Mouse (Mus musculus) forebrain, embryonic 16.5 days (tissue): ENCODE measurements around the gene Lrrfip1. TPM values are rescaled to one million over a fixed set of nuclear protein-coding genes. Genes with fewer than 3 reads are reported as not detected.

Source experiments
- ATAC-seq: fragments of 200-750 bp; cut with Nextera tagmentation; 2 replicates; pipeline ENCODE4 v1.8.0; 2017; ENCODE audit warnings: mild to moderate bottlenecking, moderate library complexity
- H3K27ac ChIP-seq: fragments of 300-500 bp; sonication (generic); 2 replicates; pipeline ENCODE4 v1.5.1; 2014; ENCODE audit warnings: low read length, control low read depth
- H3K27me3 ChIP-seq: fragments of 300-500 bp; sonication (generic); replicated peaks from 2 replicates; pipeline ENCODE4 v1.6.1; 2014; ENCODE audit warnings: low read length; ENCODE audit not compliant: control insufficient read depth, insufficient read depth
- H3K36me3 ChIP-seq: fragments of 300-500 bp; sonication (generic); 2 replicates; pipeline ENCODE4 v1.6.1; 2014; ENCODE audit not compliant: control insufficient read depth, insufficient read depth
- H3K4me1 ChIP-seq: fragments of 300-500 bp; sonication (generic); replicated peaks from 2 replicates; pipeline ENCODE4 v1.6.1; 2014; ENCODE audit warnings: low read length; ENCODE audit not compliant: control insufficient read depth, insufficient read depth
- H3K4me2 ChIP-seq: fragments of 300-500 bp; sonication (generic); 2 replicates; pipeline ENCODE4 v1.6.1; 2014; ENCODE audit warnings: mild to moderate bottlenecking, low read length, control low read depth
- H3K4me3 ChIP-seq: fragments of 300-500 bp; sonication (generic); replicated peaks from 2 replicates; pipeline ENCODE4 v1.5.1; 2014; ENCODE audit warnings: mild to moderate bottlenecking, low read length, control low read depth
- H3K9ac ChIP-seq: fragments of 300-500 bp; sonication (generic); replicated peaks from 2 replicates; pipeline ENCODE4 v1.6.1; 2014; ENCODE audit warnings: low read depth, low read length, control low read depth
- H3K9me3 ChIP-seq: fragments of 300-500 bp; sonication (generic); 2 replicates; pipeline ENCODE4 v1.6.1; 2016; ENCODE audit warnings: low read length; ENCODE audit not compliant: control insufficient read depth
- WGBS: fragments of 180-500 bp; shearing (Covaris S2); extraction: QIAGEN DNeasy Blood & Tissue Kit; methylation state at CpG from one replicate; pipeline ENCODE4 v1.1.7; 2014; 5-methylcytosine and 5-hydroxymethylcytosine counted together
- polyA plus RNA-seq: library from polyadenylated mRNA; unstranded; fragments of >200 nt; fragmentation: Nextera tagmentation; extraction: Ambion mirVana; gene quantifications from 2 replicates; pipeline ENCODE4 v1.2.1, GENCODE M21; 2015

Lrrfip1 gene
- polyA plus RNA-seq, 1 experiment from 2014 or later = 48.5 TPM

DNA sequence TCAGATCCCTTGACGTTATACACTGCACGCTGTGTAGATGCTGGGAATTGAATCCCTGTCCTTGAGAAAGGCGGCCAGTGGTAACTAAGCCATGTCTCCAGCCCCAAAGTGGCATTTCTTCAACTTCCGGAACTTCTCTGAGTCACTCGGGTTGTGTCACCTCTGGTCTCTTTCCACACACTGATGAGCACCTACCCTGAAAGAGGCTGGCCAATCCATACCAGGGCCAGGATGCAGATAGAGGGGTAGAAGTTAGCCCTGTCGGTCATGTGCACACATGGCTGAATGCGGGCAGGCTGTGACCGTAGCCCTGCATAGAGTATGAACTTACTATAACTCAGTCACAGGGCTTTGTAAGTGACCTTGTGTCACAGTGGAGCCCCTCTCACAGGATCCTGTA is 57.9 kb downstream of the Lrrfip1 start:
- peaks cover 13% of the 10 kb centered on the region for H3K4me1 ChIP-seq
- no peak overlapping the region for H3K27ac ChIP-seq
- no peaks in the 10 kb centered on the region for H3K36me3 ChIP-seq
- H3K4me2 ChIP-seq = no peak overlapping the region
- 0 out of 2 replicates have a peak, but pooled peaks cover 4% of the 10 kb centered on the region for H3K27me3 ChIP-seq
- 94% methylated on average over 8 of the region's 8 CpGs for WGBS
- H3K9ac ChIP-seq = no peak overlapping the region
- H3K4me3 ChIP-seq = no peak overlapping the region
- ATAC-seq = no peak
- H3K9me3 ChIP-seq = no peaks in the 10 kb centered on the region

GRCm38 (mm10) chr1:91057311-91058245 is 59.0 kb downstream of the Lrrfip1 start:
- H3K27ac ChIP-seq = no peak overlapping the region
- no peaks in the 10 kb centered on the region for H3K9me3 ChIP-seq
- WGBS = 73% methylated on average over 18 of the region's 18 CpGs
- H3K4me3 ChIP-seq = no peak overlapping the region
- ATAC-seq = no peak
- H3K36me3 ChIP-seq = no peaks in the 10 kb centered on the region
- no peaks in the 10 kb centered on the region for H3K27me3 ChIP-seq
- H3K4me2 ChIP-seq = no peak overlapping the region
- H3K4me1 ChIP-seq = peaks cover 17% of the 10 kb centered on the region
- H3K9ac ChIP-seq = no peak overlapping the region

DNA sequence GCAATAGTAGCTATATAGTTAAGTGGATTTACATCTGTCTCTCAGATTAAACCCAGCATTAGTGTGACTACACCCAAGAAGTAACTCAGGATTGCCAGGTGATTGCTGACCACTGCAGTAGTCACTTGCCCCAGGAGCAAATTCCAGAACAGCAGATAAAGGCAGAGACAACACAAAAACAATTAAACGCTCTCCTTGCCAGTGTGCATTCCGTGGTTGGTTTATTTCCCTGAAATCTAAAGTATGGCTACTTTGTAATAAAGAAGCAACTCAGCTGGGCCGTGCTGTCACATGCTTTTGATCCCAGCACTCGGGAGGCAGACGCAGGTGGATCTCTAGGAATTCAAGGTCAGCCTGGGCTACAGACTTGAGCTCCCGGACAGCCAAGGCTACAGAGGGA is 59.7 kb downstream of the Lrrfip1 start:
- H3K36me3 ChIP-seq = no peaks in the 10 kb centered on the region
- H3K4me2 ChIP-seq = no peak overlapping the region
- 78% methylated on average over 6 of the region's 6 CpGs for WGBS

DNA sequence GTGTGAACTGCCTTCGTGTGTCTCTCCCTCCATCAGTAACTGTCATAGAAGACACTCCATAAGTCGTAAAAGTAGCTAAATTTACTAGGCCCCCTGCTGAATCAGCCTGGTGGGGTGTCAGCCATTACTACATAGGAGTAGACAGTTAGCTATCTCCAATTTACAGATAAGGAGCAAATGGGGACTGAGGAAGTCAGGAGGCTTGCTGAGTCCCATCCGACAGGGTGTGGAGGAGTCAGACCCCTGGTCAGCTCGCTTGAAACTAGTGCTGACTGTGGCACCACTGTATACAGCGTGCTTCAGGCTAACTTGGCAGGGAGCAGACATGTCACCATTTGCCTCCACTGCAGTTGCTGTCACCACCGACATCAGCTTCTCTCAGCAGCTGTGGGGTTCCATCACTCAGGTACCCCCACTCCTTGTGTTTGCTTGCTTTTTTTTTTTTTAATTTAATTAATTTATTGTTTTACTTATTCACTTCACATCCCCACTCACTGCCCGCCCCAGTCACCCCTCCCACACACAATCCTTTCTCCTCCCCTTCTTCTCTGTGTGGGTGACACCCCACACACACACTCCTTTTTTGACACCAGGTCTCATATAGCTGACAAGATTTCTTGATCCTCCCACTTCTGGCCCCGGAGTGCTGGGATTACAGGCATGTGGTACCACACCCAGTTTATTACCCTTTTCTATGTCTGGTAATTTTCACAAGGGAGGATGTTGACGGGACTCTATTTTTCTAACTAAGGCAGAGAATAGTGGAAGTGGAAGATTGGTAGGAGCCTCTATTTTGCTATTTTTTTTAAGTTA is 61.5 kb downstream of the Lrrfip1 start:
- no peak overlapping the region for H3K27ac ChIP-seq
- no peaks in the 10 kb centered on the region for H3K27me3 ChIP-seq
- no peak overlapping the region for H3K9ac ChIP-seq
- H3K9me3 ChIP-seq = no peaks in the 10 kb centered on the region
- no peak overlapping the region for H3K4me2 ChIP-seq
- H3K36me3 ChIP-seq = no peaks in the 10 kb centered on the region
- ATAC-seq = no peak
- WGBS = 80% methylated on average over 9 of the region's 9 CpGs
- peaks cover 10% of the 10 kb centered on the region; the same call in 1 of the 2 replicates for H3K4me1 ChIP-seq
- H3K4me3 ChIP-seq = no peak overlapping the region

More for the DNA sequence above, 59.7 kb downstream of the Lrrfip1 start:
- peaks cover 14% of the 10 kb centered on the region for H3K4me1 ChIP-seq
- no peak overlapping the region for H3K4me3 ChIP-seq
- no peak for ATAC-seq
- H3K9me3 ChIP-seq = no peaks in the 10 kb centered on the region
- no peak overlapping the region for H3K27ac ChIP-seq
- no peak overlapping the region for H3K9ac ChIP-seq
- H3K27me3 ChIP-seq = no peaks in the 10 kb centered on the region

DNA sequence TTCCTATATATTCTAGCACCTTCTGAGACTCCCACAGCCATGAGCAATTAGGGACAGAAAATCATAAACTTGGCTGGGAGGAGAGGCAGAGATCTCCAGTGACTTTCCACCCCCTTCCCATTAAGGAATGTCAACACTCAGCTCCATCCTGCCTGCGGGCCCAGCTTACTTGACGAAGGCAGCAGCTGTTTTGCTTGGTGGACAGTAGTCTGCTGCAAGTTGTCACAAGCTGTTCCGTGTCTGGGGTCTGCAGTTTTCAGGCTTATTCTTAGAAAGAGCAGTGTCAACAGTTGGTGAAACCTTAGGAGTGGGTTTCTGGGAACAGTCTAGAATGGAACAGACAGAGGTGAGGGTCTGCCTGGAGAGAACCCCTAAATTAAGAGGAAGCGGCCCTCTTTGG is 62.6 kb downstream of the Lrrfip1 start:
- H3K4me1 ChIP-seq = peaks cover 10% of the 10 kb centered on the region; the same call in 1 of the 2 replicates
- ATAC-seq = no peak
- H3K27ac ChIP-seq = no peak overlapping the region
- no peak overlapping the region for H3K4me3 ChIP-seq
- no peak overlapping the region for H3K4me2 ChIP-seq
- no peaks in the 10 kb centered on the region for H3K9me3 ChIP-seq
- 86% methylated on average over 4 of the region's 4 CpGs for WGBS
- no peaks in the 10 kb centered on the region for H3K27me3 ChIP-seq
- no peak overlapping the region for H3K9ac ChIP-seq
- H3K36me3 ChIP-seq = no peaks in the 10 kb centered on the region

DNA sequence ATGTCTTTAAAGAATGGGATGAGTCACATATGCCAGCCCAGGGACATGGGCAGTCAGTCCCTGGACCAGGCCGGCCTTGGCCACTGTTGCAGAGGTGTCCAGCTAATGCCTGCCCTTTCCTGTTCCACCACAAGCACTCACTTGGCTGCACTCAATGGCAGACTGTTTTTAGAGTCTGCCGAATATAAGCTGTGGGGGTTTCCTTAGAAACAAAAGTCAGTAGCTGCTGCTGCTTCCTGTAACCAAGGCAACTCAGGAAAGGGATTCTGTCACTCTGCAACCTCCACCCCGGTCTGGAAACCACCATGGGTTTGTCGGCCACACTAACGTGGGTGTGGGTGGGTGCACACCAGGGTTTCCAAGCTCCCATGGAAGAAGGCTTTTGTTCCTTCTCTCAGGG is 63.8 kb downstream of the Lrrfip1 start:
- peaks cover 10% of the 10 kb centered on the region; the same call in 1 of the 2 replicates for H3K4me1 ChIP-seq
- H3K27ac ChIP-seq = no peak overlapping the region
- peak; percentile 67 for ATAC-seq
- no peak overlapping the region for H3K4me2 ChIP-seq
- no peak overlapping the region for H3K4me3 ChIP-seq
- no peaks in the 10 kb centered on the region for H3K9me3 ChIP-seq
- no peaks in the 10 kb centered on the region for H3K27me3 ChIP-seq
- 20% methylated on average over 5 of the region's 5 CpGs for WGBS
- no peak overlapping the region for H3K9ac ChIP-seq
- no peaks in the 10 kb centered on the region for H3K36me3 ChIP-seq

GRCm38 (mm10) chr1:91064053-91064452 is 65.5 kb downstream of the Lrrfip1 start:
- 95% methylated on average over 2 of the region's 2 CpGs for WGBS
- no peak for ATAC-seq
- Histone ChIP-seq H3K9me3 (no peaks in the 10 kb centered on the region), H3K27ac (no peak overlapping the region), H3K36me3 (no peaks in the 10 kb centered on the region), H3K4me1 (peaks cover 10% of the 10 kb centered on the region; the same call in 1 of the 2 replicates), H3K4me3 (no peak overlapping the region), H3K9ac (no peak overlapping the region), H3K4me2 (no peak overlapping the region), H3K27me3 (no peaks in the 10 kb centered on the region)

DNA sequence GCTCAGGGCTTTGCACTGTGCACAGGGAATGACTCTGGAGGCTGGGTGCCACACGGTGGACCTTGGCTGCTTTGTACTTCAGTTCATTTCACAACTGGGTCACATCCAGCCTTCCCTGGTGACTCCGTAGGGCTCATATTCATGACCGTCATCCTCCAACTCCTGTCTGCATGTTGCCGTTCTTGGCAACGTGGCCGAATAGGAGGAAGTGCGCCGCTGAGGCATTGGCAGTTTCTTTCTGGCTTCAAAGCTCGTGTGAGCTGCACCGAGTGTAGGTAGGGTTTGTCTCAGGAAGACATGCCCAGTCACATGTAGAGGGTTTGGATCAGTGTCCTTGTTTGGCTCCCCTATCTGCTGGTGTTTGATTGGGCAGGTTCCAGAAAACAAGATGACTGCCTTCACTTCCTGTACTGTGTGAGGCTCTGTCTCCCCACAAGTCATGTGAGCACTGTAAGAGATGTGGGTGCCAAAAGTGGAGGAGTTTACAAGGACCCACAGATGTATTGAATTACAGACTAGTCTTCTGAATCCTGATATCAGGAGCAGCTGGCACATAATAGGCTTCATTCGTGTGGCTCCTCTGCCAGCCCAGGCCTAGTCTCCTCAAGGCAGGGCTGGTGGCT is 66.5 kb downstream of the Lrrfip1 start:
- no peak overlapping the region for H3K4me2 ChIP-seq
- peaks cover 10% of the 10 kb centered on the region; the same call in 1 of the 2 replicates for H3K4me1 ChIP-seq
- H3K9ac ChIP-seq = no peak overlapping the region
- H3K36me3 ChIP-seq = no peaks in the 10 kb centered on the region
- H3K27me3 ChIP-seq = no peaks in the 10 kb centered on the region
- no peak overlapping the region for H3K4me3 ChIP-seq
- peak; percentile 56 for ATAC-seq
- WGBS = 85% methylated on average over 11 of the region's 11 CpGs
- no peak overlapping the region for H3K27ac ChIP-seq
- H3K9me3 ChIP-seq = no peaks in the 10 kb centered on the region

- Histone ChIP-seq H3K4me1 (peaks cover 10% of the 10 kb centered on the region; the same call in 1 of the 2 replicates), H3K27ac (no peak overlapping the region), H3K9me3 (no peaks in the 10 kb centered on the region), H3K4me2 (no peak overlapping the region), H3K27me3 (no peaks in the 10 kb centered on the region), H3K36me3 (no peaks in the 10 kb centered on the region), H3K9ac (no peak overlapping the region), H3K4me3 (no peak overlapping the region)
- no peak for ATAC-seq
- 91% methylated on average over 6 of the region's 6 CpGs for WGBS
Observed at GRCm38 (mm10) chr1:91066061-91066460, 67.5 kb downstream of the Lrrfip1 start.
